Mouse (Mus musculus) thymus, adult 2 months (tissue): ENCODE data around the gene Ppp3ca.

ENCODE experiments used
- CTCF ChIP-seq: fragments of 200-500 bp; IDR thresholded peaks from 2 replicates; pipeline ENCODE4 v1.5.1; 2012; ENCODE audit warnings: mild to moderate bottlenecking, control low read depth, low read length, moderate library complexity, borderline replicate concordance; ENCODE audit not compliant: control insufficient read depth, poor library complexity, insufficient read depth; ENCODE audit errors: extremely low read depth
- POLR2A ChIP-seq: fragments of 200-500 bp; IDR thresholded peaks from 2 replicates; pipeline ENCODE4 v1.6.1; 2012; ENCODE audit warnings: mild to moderate bottlenecking, low read length, control low read depth, moderate library complexity; ENCODE audit not compliant: control insufficient read depth, poor library complexity, insufficient read depth; ENCODE audit errors: extremely low read depth

- TF ChIP-seq POLR2A, result no peak
- no peak for TF ChIP-seq CTCF
Measured at GRCm38 (mm10) chr3:136707222-136708019, 37.5 kb downstream of the Ppp3ca start.
